Mouse (Mus musculus) spleen, adult 12 weeks (tissue): ENCODE measurements at regions not wholly inside any gene's neighbourhood (a gene's known extent, or its start where the extent isn't known, plus 50 kb on each side); places are given as distances from the start of the nearest gene placed in this dataset.

Experiments
- DNase-seq: peaks from one replicate; pipeline ENCODE4 v3.0.0; 2022; ENCODE audit warnings: low spot score

DNA sequence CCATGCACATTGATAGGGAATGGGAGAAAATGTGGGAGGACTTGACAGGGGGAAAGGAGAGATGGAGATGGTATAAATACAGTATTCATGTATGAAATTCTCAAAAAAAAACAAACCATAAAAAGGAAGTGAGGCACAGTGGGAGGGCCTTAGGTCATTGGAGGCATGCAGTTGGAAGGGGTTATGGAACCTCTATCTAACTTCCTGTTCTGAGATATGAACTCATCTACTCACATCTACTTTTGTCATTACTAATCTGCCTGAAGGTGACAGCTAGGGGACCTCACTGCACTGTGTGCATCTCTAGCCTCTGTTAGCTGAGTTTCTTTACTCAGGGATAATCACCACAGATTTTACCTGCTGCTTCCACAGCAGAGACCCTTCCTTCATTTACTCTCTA is 366.3 kb upstream of the Prickle1 start:
- no peak for DNase-seq

DNA sequence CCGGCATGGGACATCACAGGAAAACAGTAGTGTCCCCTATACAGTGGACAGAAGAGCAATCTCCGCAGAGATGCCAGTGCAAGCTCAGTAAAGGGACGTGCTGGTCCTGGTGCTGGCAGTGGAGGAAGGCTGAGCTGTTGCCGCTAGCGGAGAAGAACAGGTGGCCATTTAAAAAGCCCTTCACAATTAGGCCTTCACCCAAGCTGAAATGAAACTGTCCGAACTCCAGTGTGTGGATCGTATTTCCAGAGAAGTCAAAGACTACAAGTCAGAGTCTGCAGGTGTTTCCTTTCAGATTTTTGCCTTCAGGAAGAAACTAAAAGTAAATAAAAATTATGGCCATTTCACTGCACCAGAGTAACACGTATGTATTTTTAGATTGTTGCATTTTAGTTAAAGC is 364.2 kb upstream of the Prickle1 start:
- DNase-seq = no peak

DNA sequence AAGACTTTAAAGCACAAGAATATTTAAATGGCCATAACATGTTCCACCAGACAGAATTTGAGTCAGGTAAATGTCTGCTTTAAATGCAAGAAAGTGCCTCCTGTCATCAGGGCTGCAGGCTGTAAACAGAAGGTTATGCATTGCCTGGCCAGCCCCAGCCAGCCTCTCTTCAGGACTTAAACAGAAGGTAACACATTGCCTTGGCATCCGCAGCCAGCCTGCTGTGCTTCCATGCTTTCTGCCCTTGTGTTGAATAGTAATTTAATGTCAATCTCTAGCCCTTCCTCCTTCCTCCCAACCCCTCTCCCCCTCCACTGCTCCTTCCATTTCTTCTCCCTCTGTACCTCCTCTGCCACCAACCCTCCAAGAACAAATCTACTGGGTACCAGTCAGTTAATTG is 362.4 kb upstream of the Prickle1 start:
- no peak for DNase-seq

DNA sequence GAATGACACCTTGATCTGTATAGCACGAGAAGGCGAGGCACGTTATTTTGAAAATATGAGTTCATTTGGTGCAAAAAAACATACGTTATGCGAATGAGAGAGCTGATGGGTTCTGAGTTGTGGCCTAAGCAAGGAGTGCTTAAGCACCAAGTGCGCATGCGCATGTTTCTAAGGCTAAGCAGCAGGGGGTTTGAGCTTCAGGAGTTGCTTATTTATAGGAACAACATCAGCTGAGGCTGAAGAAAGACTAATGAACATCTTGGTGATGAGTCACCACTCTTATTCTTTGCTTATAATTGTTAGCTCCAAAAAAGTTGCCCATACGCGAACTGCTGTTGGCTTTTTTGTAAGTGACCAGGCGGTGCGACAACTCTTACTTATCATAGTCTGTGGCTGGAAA is 361.1 kb upstream of the Prickle1 start:
- DNase-seq = no peak

DNA sequence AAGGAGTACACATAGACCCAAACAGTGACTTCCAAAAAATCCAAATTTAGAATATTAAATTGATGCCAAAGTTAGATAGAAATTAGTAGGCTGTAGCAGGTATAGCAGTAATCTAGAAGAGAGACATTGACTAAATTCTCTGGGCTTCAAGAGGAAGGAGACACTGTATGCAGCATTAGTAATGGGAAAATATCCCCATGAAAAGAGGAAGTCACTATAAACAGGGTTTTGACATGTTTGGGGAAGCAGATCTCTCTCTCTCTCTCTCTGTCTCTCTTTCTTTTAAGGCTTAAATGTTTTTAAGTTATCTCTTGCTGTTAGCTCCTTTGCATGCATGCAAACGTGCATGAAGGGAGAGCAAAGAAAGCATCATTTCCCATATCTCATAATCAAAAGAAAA is 357.9 kb upstream of the Prickle1 start:
- DNase-seq = no peak

DNA sequence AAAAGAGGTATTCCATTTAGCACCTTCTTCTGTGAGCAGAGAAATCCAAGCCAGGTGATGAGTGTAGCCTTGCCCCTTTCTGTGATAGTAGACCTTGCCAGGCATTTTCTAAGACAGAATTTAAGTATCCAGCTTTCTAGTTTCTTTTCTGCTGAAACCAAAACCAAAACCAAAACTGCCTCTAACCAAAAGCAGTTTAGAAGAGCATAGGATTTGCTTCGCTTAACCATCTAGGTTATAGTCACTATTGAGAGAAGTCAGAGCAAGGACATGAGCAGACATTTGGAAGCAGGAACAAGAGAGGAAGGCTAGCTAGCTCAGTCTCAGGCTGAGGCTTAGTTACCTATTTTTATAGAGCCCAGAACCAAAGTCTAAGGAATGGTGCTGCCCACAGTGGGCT is 354.8 kb upstream of the Prickle1 start:
- DNase-seq = no peak

DNA sequence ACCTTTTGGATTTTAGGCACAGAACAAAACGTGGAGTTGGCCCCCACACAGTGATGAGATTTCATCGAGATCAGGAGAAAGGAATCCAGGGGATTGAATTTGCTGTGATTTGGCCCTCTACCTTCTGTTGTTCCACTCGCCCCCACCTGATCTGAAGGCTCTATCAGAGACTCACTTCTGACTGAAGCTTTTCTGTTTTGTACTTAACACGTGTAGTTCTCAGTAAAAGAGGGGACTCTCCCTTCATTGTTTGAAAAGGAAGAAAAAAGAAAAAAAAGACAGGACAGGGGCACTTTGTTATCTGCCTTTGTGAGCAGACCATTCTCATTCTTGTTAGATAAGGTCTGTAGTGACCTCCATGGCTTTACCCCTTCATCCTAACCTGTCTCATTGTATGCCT is 353.2 kb upstream of the Prickle1 start:
- no peak for DNase-seq

DNA sequence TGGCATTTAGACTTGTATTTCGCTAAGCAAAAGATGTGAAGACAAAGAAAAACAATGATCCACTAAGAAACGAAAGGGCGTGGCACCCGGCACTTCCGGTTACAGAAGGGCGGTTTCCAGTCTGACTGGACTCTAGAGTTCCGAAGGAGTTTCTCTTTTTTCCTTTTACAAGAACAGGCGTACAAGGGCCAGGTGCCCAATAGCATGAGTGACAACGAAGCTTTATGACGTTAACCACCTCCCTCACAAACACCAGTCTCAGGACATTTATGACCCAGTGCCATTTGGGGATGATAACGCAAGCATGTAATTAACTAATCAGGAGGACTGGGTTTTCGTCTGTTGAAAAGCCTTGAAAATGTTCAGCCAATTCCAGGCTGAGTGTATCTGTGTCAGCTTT is 347.9 kb upstream of the Prickle1 start:
- no peak for DNase-seq

DNA sequence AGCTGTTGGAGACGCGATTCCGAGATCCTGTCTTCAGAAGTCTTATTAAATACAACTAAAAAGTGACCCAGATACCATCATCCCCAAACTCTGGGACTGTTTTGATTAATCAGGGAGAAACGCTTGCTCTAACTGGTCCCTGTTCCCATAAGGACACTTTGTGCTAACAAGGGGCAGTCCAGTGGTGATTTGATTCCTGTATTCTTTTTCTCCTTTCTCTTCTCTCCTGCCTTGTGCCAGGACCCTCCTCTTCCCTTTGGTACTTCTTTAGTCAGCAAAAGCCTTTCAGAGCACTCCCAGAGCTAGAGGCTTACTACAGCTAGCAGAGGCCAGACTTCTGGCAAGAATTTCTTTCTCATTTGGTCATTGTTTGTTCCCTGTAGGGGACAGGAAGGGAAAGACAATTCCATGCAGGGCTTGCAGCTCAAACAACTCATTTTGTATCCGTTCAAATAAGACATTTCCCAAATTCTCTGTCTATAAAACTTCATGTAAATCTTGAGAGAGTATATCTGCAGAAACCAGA is 337.3 kb upstream of the Prickle1 start:
- DNase-seq = no peak

DNA sequence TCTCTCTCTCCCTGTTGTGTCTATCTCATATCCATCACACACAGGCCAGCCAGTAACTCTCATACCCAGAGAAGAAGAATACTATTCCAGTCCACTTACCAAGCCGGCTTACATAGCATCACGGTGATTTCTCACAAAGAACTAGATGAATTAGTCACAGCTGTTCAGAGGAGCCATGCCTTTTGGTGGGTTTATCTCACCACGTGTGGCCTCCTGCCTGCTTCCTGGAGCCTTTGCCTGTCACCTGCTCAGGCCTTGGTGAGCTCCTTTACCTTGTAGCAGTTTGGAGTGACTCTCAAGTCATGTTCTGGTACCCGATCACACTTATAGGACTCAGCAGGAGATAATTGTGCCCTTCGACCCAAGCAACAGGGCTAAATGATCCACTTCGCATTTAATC is 331.2 kb upstream of the Prickle1 start:
- no peak for DNase-seq

DNA sequence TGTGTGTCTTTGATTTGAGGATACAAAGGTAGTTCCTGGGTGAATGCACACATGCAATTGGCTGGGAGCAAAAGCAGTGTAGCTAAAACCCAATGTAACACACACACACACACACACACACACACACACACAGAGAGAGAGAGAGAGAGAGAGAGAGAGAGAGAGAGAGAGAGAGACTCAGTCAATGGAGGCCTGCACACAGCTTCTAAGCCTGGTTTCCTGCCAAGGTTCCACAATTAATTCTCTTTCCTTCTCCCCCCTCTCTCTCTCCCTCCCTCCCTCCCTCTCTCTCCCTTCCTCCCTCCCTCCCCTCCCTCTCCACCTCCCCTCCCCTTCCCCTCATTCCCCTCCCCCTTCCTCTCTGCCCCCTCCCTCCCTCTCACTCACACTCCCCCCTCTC is 330.6 kb upstream of the Prickle1 start:
- DNase-seq = no peak

DNA sequence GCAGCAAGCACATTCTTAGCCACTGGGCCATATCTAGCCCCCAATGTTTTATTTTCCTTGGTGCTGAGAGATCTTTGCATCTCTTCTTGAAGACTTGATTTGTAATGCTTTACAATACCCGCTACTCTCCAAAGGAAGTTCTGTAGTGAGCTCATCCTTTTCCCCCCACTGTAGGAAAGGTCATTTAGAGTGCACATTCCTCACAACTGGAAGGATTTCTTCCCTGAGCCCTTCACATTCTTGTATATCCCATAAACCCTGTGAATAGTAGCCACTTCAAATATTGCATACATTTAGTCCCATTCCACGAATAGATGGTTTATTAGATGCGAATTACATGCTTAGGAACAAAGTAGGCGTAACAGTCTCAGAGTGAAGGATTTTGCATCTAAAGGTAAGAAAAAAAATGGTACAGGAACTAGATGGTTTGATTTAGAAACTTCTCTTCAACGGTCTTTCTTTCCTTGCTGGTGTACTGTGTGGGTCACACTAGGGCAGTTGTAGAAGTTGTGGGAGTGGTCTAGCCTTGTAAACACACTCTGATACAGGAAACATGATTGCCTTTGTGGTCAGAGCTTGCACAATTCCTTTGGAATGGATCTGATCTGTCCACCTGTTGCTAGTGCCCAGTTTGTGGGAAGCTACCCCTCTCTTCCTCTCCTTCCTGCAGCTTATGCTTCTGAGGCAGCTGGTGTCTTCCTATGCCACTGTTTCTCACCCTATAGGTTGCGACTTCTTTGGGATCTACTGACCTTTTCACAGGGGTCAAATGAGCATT is 326.0 kb upstream of the Prickle1 start:
- DNase-seq = no peak

DNA sequence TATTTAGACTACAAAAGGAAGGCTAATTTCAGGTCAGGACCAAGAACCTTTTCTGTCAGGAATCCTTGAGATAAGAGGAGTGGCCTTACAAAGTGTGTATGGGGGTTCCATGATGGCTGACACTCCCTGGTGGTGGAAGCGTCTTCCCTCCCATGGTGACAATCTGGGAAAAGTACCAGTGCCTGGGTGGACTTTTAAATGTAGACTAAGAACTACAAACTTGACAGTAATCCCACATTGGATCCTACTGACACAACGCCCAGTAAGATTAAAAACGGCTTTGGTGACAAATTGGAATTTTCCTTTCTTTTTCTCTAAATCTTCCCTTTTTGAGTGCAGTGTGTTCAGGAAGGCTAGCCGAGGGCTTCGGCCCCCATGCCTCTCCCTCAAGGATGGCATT is 325.3 kb upstream of the Prickle1 start:
- no peak for DNase-seq

DNA sequence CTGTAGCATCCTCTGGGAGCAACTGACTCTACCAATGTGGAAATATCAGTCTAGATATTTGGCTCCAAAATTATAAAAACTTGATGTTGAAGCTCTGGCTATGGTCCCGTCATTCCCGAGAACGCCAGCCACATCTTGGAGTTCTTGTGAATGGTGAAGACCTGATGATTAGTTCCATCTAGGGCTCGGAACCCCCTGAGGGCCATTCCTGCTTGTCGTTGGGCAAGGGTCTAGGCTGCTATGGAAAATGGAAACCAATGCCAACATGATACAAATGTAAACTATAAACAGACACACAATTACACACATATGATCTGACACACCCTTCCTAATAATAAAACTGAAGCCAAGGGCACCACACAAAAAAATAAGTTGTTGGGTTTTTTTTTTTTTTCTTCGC is 323.9 kb upstream of the Prickle1 start:
- DNase-seq = no peak

DNA sequence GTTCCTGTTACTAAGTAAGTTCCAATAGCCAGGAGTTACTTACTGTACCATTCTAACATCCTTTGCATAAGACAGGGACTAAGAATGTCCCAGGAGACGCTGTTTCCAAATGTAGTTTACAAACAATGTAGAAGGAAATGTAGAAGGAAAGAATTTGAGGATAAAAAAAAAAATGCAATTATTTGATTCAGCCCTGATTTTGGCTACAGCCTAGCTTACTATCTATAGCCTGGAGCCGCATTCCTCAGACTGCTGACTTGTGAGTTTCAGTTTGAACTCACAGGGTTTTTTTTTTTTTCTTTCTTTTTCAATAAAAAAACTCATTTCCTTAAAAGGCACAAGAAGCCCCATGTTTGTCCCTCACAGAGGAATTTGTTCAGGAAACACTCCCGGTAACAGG is 321.2 kb upstream of the Prickle1 start:
- no peak for DNase-seq

DNA sequence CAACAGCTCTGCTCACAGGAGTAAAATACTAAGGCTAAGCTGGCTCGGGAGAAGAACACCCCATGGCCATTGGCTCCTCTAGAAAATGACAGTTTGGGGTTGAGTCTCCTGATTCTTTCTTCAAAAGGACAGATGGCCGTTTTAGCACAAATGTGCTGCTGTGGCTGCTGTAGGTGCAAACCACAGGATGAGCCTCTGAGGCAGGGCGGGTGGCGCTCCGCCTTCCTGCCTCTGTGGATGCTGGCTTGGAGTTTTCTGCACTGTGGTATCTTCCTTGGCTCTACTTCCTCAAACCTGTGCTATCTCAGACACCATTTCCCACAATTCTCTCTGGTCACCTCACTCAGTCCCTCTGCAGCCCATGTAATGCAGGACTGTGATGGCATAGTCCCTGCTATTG is 317.8 kb upstream of the Prickle1 start:
- DNase-seq = no peak

DNA sequence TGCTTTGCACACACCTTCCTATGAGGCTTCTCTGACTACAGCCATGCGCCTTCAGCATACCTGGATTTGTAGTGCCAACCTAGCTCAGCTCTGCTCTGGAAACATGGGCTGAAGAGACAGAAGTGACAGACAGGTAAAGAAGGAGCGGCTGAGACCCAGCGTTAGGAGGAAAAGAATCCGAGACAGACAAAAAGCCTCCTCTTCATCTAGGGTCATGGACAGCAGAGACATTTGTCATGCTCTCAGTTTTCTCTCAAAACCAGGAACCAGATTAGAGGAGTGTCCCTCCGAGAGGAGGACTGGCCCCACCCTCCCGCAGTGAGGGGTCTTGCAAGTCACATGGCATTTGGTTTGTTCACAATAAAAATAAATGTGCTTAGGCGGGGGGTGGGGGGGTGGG is 317.4 kb upstream of the Prickle1 start:
- no peak for DNase-seq

DNA sequence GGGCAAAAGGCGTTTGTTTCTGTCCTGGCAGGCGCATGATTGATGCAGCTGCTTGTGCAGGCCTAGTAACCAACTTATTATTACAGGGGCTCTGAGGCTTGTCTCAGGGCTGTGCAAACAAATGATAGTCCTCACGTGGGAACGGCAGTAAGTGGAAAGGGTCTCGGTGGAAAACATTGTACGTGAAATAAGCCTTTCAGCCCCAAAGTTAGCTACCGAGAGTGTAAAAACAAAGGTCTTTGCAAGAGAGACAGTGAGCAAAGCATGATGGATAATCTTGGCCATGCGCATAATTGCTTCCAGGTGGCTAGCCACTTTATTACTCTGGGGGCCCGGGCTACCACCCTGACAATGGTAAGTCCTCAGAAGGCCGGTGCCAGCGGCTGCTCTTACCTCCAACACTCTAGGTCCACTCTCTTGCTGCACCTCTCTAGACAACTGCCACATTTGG is 315.3 kb upstream of the Prickle1 start:
- no peak for DNase-seq

DNA sequence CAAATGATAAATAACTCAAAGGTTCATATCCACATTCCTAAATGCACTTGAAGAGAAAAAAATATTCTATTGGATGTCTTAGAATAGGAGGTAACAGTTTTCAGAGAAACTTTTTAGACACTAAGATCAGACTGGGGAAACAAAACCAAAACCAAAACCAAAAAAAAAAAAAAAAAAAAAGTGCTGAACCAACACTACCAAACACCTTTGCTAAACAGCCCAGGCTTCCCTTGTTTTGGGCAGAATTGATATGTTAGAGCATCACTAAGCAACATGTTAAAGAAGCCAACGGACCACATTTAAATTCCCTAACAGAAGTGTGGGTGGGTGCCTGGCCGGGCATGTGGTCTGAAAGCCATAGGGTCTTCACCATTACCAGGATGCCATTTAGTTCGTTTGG is 314.5 kb upstream of the Prickle1 start:
- no peak for DNase-seq

DNA sequence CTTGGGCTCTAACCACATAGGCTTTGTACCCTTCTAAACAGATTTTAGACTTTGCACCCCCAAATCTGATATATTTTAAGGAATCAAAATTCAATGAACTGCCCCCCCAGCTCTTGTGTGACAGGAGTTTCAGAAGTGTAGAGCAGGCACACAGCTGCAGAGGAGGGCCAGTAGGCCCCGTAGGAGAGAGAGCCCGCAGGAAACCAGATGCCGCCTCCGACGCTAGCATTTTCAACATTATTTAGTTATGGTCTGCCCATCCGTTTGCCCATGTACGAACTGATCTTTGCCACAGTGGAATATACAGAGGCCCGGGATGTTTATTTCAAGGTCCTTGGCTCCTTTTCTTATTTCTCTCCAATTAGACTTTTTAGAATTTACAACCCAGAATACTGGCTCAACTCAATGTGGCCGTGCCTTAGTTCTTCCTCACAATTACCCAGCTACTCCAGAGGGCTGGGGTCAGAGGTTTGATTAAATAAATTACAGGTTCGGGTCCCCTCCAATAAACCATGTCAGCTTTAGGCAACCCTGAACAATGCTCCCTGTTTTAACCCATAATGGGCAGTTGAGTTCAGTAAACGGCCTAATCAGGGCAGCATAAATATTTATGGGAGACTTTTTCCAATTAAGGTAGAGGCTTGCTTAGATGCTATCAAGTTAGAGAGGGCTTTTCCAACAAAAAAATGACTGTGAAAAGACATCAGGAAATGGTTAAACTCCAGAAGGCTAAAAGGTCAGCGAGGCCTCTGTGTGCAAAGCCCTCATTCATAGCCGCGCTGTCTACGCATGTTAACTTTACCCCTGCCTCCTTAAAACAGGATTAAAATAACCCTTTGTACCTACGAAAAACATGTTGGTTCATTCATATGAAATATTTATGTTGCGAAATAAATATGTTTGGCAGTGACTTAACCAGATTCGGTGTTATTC is 308.2 kb upstream of the Prickle1 start:
- DNase-seq = no peak

DNA sequence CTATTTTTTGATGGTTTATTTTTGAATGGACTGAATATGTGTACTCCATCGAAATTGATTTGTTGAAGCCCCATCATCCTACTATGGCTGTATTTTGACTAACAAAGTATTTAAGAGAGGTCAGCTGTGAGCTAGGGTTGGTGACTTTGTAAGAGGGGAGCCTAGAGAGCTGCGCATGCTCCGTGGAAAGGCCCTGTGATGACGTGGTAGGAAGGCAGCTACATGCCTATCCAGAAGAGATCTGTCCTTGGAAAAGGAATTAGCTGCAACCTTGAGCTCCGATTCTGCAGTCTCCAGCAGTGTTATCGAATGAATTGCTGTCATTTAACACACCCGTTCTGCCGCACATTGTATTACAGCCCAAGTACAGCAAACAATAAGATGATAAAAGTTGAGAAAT is 287.1 kb upstream of the Prickle1 start:
- no peak for DNase-seq

DNA sequence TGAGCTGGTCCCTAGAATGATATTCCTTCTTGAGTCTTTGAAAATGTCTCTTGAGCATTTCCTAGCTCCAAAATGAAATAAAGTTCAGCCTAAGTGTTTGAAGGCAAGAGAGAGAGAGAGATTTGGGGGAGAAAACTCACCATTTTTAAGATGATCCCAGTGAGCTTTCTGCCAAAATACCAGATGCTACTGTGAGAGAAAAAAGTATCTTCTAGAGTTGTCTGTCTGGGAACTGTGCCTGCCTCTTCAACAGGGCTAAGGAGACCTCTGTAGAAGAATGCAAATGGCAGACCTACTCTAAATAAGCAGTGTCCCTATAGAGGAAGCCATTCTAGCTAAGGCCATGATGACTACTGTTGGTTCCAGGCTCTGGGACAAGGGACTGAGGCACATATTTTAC is 285.6 kb upstream of the Prickle1 start:
- DNase-seq = no peak

DNA sequence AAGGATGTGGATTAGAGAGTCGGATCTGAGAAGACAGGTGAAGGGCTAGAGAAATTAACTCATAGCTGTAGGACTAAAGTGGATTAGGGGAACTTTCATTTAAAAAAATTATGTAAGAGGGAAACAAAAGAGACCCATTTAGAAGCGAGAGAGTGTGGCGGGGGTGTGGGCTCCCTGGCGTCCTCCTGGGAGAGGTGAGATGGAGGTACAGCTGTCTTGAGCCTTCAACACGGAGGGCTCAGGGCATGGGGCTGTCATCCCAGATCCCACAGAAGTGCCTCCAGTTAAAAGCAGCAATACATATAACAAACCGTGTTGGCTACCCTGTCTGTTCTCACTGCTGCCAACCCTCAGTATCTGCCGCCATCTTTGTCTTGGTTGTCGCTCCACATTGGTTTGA is 284.6 kb upstream of the Prickle1 start:
- no peak for DNase-seq
